Mouse (Mus musculus): ENCODE results near the gene Ston2.
A peak's percentile ranks its signal among the peaks of the same experiment; 100 is the strongest.
"Not testable (repeated sequence)": the region's sequence is repeated elsewhere in the genome, so short reads cannot be mapped to it uniquely, and the experiment has no call there.

Gene Ston2

DNA sequence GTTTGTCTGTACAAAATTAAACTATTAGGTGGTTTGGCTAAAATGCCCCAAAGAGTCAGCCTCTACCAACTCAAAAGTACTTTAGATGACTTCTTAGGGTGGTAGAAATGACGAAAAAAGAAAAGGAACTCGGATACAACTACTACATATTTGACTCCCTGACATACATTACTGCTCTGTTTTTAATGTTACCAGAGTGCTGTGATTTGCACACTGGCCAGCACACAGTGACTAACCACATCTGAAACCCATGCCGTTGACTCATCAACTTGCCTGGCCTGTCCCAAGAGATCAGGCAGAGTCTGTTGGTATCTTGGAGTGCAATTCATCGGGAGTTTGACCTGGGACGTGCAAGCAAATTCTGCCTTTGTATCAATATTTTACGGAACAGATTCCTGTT lies 197.5 kb downstream of the Ston2 start:
- no peak for DNase-seq (ENCODE audit: low read depth, low spot score)

DNA sequence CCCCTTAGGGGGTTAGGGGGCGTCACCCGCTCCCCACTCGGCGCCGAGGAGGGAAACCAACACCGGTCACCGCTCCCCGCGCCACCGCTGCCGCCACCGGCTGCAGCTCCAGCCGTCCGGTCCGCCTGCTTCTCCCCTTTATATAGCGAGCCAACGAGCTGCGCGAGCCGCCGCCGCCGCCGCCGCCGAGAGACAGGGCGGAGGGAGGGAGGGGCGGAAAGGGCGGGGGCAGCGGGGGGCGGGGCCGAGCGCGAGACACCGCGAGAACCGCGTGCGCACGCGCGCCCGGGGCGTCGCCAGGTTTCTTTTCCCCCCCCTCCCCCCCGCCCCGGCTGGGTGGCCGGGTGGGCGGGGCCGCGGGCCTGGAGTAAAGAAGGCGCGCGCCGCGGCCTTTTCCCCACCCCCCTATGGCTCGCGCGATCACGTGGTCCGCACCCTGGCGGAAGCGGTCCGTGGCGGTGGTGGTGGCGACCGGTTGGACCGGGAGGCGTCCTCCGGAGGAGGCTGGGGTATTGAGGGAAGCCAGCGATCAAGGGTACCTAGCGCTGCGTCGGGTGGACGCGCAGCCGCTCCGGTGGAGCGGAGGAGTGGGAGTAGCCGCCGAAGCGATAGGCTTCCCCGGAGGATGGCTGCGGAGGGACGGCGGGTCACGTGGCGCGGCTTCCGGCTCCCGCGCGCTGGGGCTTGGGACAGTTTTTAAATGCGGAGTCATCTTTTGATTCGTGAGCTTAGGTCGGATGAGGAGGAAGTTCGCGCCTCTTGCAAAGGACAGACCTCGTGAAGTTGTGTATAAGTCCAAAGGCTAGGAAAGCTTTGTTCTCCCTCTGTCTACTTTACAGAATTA lies 198.1 kb downstream of the Ston2 start, which contains the start of gene Gtf2a1:
Gene Gtf2a1 (minus strand): TSS at position 641 of the 844 bp plus-strand sequence.
- peak; percentile 92 for DNase-seq (ENCODE audit: low read depth, low spot score)

DNA sequence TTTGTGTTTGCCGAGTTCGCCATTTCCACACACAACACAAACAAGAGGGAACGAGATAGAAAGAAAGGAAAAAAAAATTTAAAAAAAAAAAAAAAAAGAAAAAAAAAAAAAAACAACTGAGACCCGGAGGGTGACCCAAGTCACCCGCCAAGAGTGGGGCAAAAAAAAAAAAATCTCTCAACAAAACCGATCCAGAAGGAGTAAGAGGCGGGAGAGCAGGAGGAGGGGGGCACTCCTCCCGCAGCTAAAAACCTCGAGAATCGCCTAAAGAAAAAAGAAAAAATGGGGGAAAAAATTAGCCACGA lies 198.7 kb downstream of the Ston2 start:
- peak; percentile 28 for DNase-seq (ENCODE audit: low read depth, low spot score)

DNA sequence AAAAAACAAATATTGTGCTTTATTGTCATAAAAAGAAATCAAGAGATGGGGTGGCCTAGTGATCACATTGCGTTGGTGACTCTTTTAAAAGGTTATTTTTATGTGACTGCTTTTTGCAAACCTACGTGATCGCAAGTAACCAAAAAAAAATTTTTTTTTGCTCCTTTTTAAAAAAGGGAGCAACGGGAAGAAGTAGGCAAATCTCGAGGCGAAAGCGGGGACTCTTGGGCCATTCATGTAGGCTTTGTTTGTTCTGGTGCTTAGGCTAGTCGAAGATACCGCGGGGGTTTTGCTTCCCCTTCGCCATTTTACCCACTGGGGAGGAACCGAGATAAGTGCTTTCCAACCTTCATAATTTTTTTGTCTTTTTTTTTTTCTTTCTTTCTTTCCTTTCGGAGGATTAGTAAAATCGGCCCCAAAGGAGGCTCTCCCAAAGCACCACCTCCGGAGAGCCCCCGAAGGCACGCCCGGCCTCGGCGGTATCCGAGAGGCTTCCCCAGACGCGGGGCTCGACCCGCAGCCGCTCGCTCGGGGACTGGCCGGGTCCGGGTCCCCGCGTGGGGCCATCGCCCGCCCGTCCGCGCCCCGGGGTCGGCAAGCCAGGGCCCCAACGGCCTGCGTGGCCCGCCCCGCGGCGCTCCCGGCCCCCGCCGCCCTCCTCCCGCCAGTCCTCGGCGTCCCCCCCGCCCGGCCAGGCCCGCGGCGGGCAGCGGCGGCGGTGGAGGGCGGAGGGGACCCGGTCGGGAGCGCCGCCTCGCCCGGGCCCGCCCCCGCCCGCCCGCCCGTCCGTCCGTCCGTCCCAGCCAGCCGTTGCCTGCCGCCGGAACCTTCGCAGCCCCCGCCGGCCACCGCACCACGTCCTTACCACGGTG lies 199.3 kb downstream of the Ston2 start:
- peak; percentile 48 for DNase-seq (ENCODE audit: low read depth, low spot score)

DNA sequence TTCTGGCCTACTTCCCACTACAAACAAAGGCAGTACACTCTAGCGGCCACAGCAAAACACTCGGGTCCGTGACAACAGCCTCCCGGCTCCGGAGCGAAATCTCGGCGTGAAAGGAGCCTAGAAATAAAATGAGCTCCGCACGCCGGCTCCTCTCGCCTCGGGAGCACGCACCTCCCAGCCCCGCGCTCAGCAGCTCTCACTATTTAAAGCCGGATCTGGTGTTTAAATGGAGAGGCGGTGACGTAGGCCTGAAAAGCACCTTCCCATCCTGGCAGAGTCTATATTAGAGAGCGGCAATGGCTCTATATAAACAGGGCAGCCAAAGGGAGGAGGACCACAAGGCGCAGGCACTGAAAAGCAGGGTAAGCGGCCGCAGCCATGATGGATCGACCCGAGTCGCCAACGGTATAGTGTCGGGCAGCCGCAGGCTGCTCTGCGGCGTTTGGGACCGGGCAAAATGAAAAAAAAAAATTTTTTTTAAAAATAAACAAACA lies 200.0 kb downstream of the Ston2 start:
- DNase-seq (ENCODE audit: low read depth, low spot score) = peak; percentile 75

DNA sequence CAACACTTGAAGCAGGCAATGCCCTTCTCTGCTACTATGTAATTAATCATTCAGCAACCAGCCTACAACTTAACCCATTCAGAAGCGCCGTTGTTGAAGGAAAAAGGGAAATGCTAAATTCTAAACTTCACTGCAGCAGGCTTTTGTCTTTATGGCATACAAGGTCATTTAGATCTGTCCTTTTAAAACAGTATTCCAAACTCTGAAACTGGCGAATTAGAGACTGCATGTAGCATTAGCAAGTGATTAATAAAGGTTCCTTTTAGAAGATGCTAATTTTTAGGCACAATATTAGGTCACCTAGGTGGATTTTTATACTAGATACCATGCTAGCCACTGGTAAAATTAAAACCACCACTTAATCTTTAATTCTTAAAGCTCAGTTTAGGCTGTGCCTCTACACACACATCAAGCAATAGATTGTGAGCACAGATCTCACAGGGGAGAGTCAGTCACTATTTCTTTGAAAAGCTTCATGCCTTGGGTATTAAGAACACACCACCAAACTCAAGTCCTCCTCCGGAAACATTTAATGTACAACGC lies 200.6 kb downstream of the Ston2 start:
- DNase-seq (ENCODE audit: low read depth, low spot score) = no peak

DNA sequence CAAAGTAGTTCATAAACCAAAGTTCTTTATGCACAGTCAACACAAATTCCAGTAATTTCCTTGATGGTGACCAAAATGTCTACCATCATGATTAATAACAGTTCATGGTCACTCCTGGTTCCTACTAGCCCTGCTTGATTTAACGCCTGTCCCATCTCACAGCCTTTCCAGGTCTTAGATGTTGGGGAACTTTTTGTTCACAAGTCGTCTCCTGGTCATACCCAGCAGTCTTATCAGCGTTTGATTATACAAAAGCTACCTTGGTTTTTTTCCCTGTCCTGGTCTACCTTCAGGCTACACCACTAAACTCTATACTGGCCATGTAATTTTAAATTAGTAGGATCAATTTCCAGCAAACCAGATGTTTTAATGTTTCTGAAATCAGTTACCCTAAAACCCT lies 201.1 kb downstream of the Ston2 start:
- DNase-seq (ENCODE audit: low read depth, low spot score) = no peak

DNA sequence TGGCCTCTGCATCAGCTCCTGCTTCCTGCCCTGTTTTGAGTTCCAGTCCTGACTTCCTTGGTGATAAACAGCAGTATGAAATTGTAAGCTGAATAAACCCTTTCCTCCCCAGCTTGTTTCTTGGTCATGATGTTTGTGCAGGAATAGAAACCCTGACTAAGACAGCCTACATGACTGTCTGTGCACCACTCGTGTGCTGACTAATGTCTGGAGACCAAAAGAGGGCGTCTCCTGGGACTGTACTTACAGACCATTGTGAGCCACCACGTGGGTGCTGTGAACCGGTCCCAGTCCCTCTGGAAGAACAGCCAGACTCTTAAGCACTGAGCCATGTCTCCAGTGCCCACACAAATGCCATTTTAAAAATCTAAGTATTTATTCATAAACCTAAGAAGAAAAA lies 202.4 kb downstream of the Ston2 start:
- DNase-seq (ENCODE audit: low read depth, low spot score) = not testable (repeated sequence)

DNA sequence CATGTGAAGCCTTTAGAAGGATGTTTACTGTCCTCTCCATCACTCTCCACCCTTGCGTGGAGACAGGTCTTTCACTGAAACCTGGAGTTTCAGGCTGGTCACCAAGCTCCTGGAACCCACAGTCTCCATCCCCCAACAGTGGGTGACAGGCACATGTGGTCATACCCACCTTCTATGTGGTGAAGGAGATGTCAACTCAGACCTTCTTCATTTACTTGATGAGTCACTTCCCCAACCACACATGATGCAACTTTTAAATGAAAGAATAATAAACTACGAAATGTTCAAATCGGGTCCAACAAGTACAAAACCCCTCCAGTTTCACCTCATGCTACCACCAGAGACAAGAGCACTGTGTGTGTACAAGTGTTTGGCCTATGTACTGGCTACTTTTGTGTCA lies 203.0 kb downstream of the Ston2 start:
- no peak for DNase-seq (ENCODE audit: low read depth, low spot score)

DNA sequence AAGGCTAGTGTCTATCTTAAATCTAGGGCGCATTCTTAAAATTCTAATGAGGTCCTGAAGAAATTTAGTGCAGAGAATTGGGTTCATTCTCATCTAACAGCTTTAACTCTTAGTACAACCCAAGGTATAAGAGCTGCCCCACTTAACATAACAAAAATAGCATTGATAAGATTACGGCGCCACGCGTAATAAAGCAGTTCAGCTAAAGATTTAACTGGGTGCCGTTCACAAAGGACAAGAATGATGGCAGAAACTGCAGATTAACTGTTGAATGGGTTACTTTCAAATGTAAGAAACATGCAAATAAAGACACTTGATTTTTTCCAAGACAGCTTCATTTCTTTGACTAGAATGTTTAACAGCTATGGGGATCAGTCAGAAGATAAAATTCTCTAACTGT lies 204.8 kb downstream of the Ston2 start:
- no peak for DNase-seq (ENCODE audit: low read depth, low spot score)

Data from c-Kit-negative CD71-positive TER-119-positive erythroid progenitor cells, embryonic 14.5 days (primary cell).